Mouse (Mus musculus): ENCODE measurements around the gene Gnptg. TPM values are rescaled to one million over a fixed set of nuclear protein-coding genes. Genes with fewer than 3 reads are reported as not detected.
"Not testable (repeated sequence)": the region's sequence is repeated elsewhere in the genome, so short reads cannot be mapped to it uniquely, and the experiment has no call there.

The Gnptg gene
- total RNA-seq, 2 experiments from 2014 or later, result 67.3 to 72.2 TPM

DNA sequence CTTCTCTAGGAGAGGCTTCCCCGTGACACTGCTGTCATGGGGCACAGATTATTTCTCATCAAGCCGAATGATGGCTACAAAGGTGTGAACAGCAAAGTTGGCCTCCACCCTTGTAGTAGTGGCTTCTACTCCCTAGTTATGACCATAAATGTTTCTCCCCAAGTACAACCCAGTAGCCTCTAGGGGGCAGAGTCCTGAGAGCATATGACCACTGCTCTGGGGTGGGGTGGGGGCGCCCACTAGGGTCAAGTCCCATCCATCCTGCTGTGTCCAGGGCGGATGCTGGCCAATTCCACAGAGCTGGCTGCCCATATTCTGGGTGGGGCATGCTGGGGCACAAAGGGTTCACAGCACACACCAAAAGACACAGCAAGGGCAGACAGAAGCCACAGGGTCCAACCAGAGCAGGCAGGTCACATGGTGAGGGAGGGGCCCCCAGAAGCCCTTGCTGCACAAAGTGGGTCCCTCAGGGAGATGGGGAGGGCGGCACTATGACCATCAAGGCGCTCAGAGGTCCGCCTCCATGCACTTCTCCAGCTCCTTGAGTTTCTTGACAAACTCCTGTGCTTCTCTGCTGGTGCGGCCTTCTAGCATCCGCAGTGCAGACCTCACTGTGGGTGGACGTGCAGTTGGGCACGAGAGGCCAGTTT, 3.3 kb upstream of the Gnptg start:
- DNase-seq, result no peak

- DNase-seq, result no peak
Measured at GRCm38 (mm10) chr17:25235635-25236034, 4.3 kb downstream of the Gnptg start.

DNA sequence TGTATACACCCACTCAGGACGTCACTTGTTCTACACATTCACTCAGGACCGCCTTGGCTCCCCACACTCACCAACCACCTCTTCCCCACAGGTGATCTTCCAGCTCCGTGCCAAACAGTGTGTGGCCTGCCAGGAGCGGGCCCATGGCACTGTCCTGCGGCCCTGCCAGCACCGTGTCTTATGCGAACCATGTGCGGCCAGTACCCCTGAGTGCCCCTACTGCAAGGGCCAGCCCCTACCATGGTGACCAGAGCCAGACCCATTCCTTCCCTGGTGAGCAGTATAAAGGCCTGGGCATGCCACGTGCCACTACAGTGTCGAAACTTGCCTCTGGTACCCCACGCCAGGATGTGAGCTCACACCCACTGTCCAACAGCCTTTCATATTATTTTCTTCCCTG, 8.3 kb downstream of the Gnptg start:
- DNase-seq, result not testable (repeated sequence)

DNA sequence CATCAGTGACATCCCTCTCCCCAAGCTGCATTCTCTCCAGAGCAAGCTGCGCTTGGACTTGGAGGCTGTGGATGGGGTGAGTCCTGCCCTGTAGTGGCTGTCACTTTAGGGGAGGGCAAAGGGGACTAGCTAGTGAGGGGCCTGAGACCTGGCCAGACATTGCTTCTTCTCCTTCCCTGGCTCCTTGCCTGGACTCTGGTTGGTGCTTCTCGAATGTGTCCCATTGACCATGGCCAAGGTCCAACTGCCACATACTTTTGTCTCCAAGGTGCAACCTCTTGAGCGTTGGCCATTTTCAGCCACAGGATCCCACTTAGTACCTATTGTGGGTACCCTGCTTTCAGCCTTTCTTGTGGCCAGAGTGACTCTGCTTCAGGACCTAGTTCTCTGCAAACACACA, 9.2 kb downstream of the Gnptg start:
- DNase-seq, result no peak

- DNase-seq, result not testable (repeated sequence)
Measured at GRCm38 (mm10) chr17:25230014-25230655, 9.8 kb downstream of the Gnptg start.

DNA sequence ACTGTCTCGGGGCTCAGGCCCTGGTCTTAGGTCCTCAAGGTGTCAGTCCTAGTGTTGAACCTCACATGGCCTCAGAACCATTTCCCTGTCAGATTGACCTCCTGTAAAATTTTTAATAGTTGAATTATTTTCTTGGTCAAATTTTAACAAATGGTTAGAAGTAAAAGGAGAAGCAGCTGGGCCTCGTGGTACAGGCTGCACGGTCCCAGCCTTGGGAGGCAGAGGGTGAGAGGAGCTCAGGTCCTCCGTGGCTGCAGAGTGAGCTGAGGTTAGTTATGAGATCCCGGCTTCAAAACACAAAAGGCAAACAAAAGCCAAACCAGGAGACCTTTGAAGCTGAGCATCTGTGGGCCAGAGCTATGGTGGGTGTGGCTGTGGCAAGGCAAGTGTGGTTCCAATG, 11.9 kb downstream of the Gnptg start:
- DNase-seq, result no peak

DNA sequence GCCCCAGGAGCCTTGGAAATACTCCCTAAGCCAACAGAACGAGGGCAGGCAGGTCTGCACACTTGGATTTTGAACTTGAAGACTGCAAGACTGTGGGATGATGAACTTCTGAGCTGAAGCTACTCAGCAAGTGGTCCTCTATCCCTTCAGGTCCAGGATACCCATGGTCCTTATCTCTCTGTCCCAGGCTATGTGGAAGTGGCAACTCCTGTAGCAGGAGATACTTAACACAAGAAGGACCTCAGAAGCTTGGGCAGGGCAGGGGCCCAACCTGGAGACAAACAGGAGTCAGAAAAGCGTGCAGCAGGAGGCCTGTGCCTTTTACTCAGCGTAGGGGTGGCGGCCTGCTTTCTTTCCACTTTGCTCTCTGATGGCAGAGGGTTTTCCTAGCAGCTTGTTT, 14.3 kb downstream of the Gnptg start:
- no peak for DNase-seq

DNA sequence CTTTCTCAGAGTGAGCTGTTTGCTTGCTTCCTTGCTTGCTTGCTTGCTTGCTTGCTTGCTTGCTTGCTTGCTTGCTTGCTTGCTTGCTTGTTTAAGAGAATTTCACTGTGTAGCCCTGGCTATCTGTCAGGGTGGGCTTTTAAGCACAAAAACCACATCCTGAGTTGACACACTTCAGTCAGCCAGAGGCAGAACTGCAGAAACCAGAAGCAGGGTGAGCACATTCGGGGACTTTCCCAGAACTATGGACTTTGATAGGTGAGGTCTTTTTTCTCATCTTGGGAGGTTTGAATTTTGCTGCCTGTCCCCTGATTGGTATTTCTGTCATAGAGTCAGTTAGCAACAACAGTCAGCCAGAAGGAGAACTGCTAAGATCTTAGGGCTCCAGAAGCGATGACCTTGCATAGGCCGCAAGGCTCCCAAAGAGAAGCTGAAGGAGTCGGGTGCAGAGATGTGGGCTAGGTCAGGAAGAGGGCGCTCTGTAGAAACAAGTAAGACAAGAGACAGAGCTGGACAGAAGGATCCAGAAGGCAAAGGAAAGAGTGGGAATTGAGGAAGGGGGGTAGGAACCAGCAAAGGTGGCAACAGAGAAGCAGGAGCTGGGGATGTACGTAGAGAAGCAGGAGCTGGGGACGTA, 15.2 kb downstream of the Gnptg start:
- DNase-seq, result no peak

- no peak for DNase-seq
Measured at GRCm38 (mm10) chr17:25222951-25223601, 16.8 kb downstream of the Gnptg start.

DNA sequence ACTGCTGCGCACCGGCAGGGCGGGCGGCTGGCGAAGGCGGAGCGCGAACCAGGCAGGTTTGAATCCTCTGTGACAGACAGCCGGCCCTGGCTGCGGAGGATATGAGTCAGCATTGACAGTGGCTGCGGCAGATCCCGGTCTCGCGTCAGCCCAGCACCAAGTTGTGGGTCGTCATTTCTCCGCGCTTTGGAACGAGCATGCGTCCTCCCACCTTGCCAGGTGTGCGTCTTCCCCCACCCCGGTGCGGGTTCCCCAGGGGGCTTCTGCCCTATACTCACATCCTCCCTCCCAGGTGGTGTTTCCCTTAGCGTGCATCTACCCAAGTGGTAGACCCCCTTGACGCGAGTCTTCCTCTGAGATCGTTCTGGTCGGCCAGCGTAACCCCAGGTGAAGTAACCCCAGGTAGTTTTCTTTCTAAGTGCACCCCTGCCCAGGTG, 17.4 kb downstream of the Gnptg start:
- peak in 1 of 2 experiments; percentile 34 for DNase-seq

GRCm38 (mm10) chr17:25221821-25222503, 18.0 kb downstream of the Gnptg start:
- DNase-seq, result no peak

DNA sequence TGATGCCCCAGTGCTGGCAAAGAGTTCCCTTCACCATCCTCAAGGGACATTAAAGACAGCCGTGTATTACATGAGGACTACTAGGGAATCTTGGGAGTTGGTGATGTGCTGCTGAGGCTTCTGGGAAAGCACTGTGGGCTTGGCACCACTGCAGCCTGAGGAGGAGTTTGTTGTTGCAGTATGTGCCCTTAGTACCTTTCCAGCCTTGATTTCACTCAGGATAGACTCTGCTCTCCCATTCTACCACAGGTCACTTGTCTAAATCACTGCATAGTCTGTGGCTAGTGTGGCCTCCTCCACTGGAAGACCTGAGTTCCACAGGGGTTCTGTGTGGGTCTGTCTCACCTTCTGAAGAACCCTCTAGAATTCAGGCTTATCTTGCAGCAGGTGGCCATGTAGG, 19.2 kb downstream of the Gnptg start:
- DNase-seq, result no peak

GRCm38 (mm10) chr17:25219492-25220295, 20.2 kb downstream of the Gnptg start:
- no peak for DNase-seq

DNA sequence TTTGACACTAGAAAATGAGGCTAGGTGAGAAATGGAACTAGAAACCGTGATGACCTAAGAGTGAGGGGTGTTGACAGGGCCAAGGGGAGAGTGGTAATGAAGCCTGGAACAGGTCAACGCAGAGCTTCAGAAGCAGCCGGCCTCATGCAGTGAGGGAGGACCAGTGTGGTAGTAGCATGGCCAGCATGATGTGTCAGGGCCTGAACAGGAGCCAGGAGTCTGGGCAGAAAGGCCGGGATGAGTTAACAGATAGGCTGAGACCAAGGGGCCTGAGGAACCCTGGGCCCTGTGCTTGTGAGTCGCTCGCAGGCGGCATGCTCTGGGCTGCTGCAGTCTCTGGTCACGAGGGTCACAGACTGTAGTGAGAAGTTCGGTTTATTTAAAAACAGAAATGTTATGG, 21.0 kb downstream of the Gnptg start:
- no peak for DNase-seq

DNA sequence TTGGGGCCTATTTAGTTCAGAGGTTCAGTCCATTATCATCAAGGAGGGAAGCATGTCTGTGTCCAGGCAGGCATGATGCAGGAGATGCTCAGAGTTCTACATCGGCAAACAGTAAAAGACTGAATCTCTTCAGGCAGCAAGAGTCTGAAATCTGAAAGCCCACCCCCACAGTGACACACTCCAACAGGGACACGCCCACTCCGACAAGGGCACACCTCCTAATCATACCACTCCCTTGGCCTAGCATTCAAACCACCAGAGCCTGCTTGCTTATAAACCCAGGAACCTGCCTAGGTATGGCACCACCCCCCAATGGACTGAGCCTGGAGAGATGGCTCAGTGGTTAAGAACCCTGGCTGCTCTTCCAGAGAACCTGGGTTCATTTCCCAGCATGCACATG, 24.5 kb downstream of the Gnptg start:
- no peak for DNase-seq

DNA sequence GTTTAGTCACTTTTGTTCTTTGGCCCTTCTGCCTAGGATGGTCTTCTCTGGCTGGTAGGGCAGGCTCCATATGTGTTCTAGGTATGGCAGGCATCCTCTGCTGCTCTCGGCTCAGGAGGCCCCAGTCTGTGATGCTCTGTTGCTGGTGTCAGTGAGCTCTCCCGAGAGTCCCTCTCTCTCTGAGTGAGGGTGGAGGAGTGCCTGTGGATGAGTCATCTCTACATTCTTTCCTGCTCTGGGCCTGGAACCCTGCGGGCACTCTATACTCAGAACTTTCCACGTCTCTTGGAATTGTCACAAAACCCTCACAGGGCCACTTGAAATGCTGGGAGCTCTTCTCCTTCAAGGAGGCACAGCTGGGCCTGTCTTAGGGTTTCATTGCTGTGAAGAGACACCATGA, 28.2 kb downstream of the Gnptg start:
- no peak for DNase-seq

GRCm38 (mm10) chr17:25210680-25211466, 29.1 kb downstream of the Gnptg start:
- no peak for DNase-seq

GRCm38 (mm10) chr17:25210006-25210405, 29.9 kb downstream of the Gnptg start:
- no peak for DNase-seq

- no peak for DNase-seq
Measured at GRCm38 (mm10) chr17:25202401-25202800, 37.5 kb downstream of the Gnptg start.

DNA sequence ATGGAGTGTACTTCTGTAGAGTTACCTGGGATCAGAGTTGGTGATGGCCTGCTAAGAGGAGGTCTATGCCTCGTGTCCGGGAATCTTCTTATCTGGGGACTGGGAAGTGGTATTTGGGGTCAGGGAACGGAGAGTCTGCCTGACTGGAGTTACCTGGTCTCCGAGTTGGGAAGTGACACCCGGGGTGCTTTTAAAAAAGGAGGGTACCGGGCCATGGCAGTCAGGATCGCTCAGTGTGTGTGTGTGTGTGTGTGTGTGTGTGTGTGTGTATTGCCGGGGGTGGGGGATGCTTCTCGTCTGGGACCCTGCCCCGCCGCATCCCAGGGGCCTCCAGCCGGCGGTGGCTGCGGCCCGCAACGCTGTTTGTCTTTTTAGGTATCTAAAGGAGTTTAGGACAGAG, 50.8 kb downstream of the Gnptg start:
- no peak for DNase-seq
